1 mouse cellular context compared by ENCODE assay signal in genomic region chr2:164360974-164361657, GRCm38 (mm10).
A peak's percentile ranks its signal among the peaks of the same experiment; 100 is the strongest.
TF ChIP-seq lines count a peak whose summit lies in the region.

No protein-coding gene starts in this region.

TF ChIP-seq in CH12.LX, 34 proteins besides CTCF, POLR2A, EP300 and RAD21:
- TF ChIP-seq IRF4 (IDR thresholded peaks at IDR 0.05; ENCODE audit: low read depth, low read length): peak; percentile 48; the same call in 1 of the 2 replicates
- peak; percentile 99 for TF ChIP-seq MAFK (IDR thresholded peaks at IDR 0.05; ENCODE audit: insufficient replicate concordance, low read length)
- TF ChIP-seq MEF2A (IDR thresholded peaks at IDR 0.05; ENCODE audit: borderline replicate concordance, low read depth, low read length): no peak
